Mouse (Mus musculus): Measurements from ENCODE around the gene Slc44a3.

DNA sequence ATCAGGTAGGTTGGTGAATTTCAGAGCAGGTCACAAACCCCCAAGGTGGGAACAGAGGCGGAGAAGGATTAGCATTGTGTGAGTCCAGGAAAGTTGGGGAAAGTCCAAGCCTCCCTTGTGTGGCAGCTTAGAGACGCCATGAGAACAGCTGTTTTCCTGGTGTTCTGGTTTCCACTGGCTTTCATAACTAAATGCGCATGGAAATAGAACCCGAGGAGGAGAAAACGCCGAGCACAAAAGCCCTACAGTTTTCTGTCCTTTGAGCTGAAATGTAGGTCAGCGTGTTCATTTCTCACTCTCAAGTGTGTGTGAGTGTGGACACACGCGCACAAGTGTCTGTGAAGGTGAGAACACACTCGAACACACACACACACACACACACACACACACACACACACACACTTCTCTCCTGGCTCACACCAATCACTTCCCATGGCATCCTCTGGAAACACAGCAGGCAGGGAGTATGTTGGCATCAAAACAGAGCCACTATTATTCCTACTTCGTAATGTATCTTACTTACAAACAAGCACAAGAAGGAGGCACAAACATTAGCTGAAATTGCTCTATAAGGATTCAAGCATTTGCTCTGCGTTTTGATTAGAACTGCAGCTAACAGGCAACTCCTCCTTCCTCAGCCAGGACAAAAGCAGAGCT is 42.6 kb downstream of the Slc44a3 start:
- no peak for TF ChIP-seq MAFK (IDR thresholded peaks at IDR 0.05; ENCODE audit: insufficient read depth, low read depth, low read length)
- no peak for TF ChIP-seq ZNF384 (IDR thresholded peaks at IDR 0.05; ENCODE audit: low read depth, low read length)
- TF ChIP-seq ZC3H11A (IDR thresholded peaks at IDR 0.05; ENCODE audit: borderline replicate concordance, low read depth, low read length) = no peak
